Mouse (Mus musculus) forebrain, embryonic 10.5 days (tissue): ENCODE results near the gene Cnot10. TPM values are rescaled to one million over a fixed set of nuclear protein-coding genes. Genes with fewer than 3 reads are reported as not detected.
"Not testable (repeated sequence)": the region's sequence is repeated elsewhere in the genome, so short reads cannot be mapped to it uniquely, and the experiment has no call there.

Experiments used
- DNase-seq: peaks from one replicate; pipeline ENCODE4 v3.0.0-alpha.2; 2017; ENCODE audit warnings: low spot score; ENCODE audit errors: extremely low spot score
- H3K27ac ChIP-seq: fragments of 300-500 bp; sonication (generic); 2 replicates; pipeline ENCODE4 v1.5.1; 2016; ENCODE audit warnings: mild to moderate bottlenecking
- H3K27me3 ChIP-seq: fragments of 300-500 bp; sonication (generic); 2 replicates; pipeline ENCODE4 v1.6.1; 2016; ENCODE audit warnings: mild to moderate bottlenecking; ENCODE audit not compliant: poor library complexity, severe bottlenecking
- H3K36me3 ChIP-seq: fragments of 300-500 bp; sonication (generic); replicated peaks from 2 replicates; pipeline ENCODE4 v1.6.1; 2016; ENCODE audit warnings: mild to moderate bottlenecking, moderate library complexity
- H3K4me1 ChIP-seq: fragments of 300-500 bp; sonication (generic); 2 replicates; pipeline ENCODE4 v1.6.1; 2016
- H3K4me3 ChIP-seq: fragments of 300-500 bp; sonication (generic); 2 replicates; pipeline ENCODE4 v1.5.1; 2016; ENCODE audit warnings: mild to moderate bottlenecking, moderate library complexity
- H3K9me3 ChIP-seq: fragments of 300-500 bp; sonication (generic); 2 replicates; pipeline ENCODE4 v1.6.1; 2016; ENCODE audit warnings: mild to moderate bottlenecking, moderate library complexity
- whole genome bisulfite sequencing: fragments of 180-500 bp; shearing (Covaris S2); methylation state at CpG from one replicate; pipeline ENCODE4 v1.1.7; 2016; 5-methylcytosine and 5-hydroxymethylcytosine counted together
- polyA plus RNA-seq: library from polyadenylated mRNA; unstranded; fragments of >200 nt; fragmentation: Nextera tagmentation; extraction: Ambion mirVana; gene quantifications from 2 replicates; pipeline ENCODE4 v1.2.1, GENCODE M21; 2016

The Cnot10 gene
- polyA plus RNA-seq, 1 experiment from 2014 or later = 73.7 TPM

- H3K4me1 ChIP-seq = peaks cover 13% of the 10 kb centered on the region
- no peak overlapping the region for H3K4me3 ChIP-seq
- H3K27ac ChIP-seq = no peak overlapping the region
- no peaks in the 10 kb centered on the region for H3K36me3 ChIP-seq
- WGBS = 76% methylated on average over 5 of the region's 5 CpGs
- 0 out of 2 replicates have a peak, but pooled peaks cover 5% of the 10 kb centered on the region for H3K27me3 ChIP-seq
- no peaks in the 10 kb centered on the region for H3K9me3 ChIP-seq
- DNase-seq = no peak
These were observed 29.0 kb upstream of the Cnot10 start for GRCm38 (mm10) chr9:114669011-114669410.

- H3K27ac ChIP-seq = no peak overlapping the region
- 86% methylated on average over 4 of the region's 4 CpGs for WGBS
- no peak for DNase-seq
These were observed 28.1 kb upstream of the Cnot10 start for GRCm38 (mm10) chr9:114668047-114668446.

GRCm38 (mm10) chr9:114666858-114667257 is 26.9 kb upstream of the Cnot10 start:
- no peaks in the 10 kb centered on the region for H3K36me3 ChIP-seq
- H3K27me3 ChIP-seq = no peaks in the 10 kb centered on the region
- DNase-seq = no peak
- H3K27ac ChIP-seq = no peak overlapping the region
- WGBS = 85% methylated on average over 10 of the region's 10 CpGs
- no peaks in the 10 kb centered on the region for H3K4me1 ChIP-seq
- no peak overlapping the region for H3K4me3 ChIP-seq
- no peaks in the 10 kb centered on the region for H3K9me3 ChIP-seq

More at GRCm38 (mm10) chr9:114668047-114668446, 28.1 kb upstream of the Cnot10 start:
- Histone ChIP-seq H3K9me3 (no peaks in the 10 kb centered on the region), H3K27me3 (no peaks in the 10 kb centered on the region), H3K4me3 (no peak overlapping the region), H3K4me1 (peaks cover 6% of the 10 kb centered on the region), H3K36me3 (no peaks in the 10 kb centered on the region)

GRCm38 (mm10) chr9:114663782-114664181 is 23.8 kb upstream of the Cnot10 start:
- H3K36me3 ChIP-seq = no peaks in the 10 kb centered on the region
- no peaks in the 10 kb centered on the region for H3K27me3 ChIP-seq
- H3K4me3 ChIP-seq = no peak overlapping the region
- H3K4me1 ChIP-seq = no peaks in the 10 kb centered on the region
- H3K9me3 ChIP-seq = peaks cover 4% of the 10 kb centered on the region; the same call in 1 of the 2 replicates
- H3K27ac ChIP-seq = no peak overlapping the region
- 90% methylated on average over 11 of the region's 11 CpGs for WGBS
- DNase-seq = no peak

GRCm38 (mm10) chr9:114661991-114662390 is 22.0 kb upstream of the Cnot10 start:
- peaks cover 4% of the 10 kb centered on the region; the same call in 1 of the 2 replicates for H3K9me3 ChIP-seq
- no peaks in the 10 kb centered on the region for H3K36me3 ChIP-seq
- H3K4me3 ChIP-seq = no peak overlapping the region
- H3K27me3 ChIP-seq = no peaks in the 10 kb centered on the region
- 71% methylated on average over 7 of the region's 7 CpGs for WGBS
- DNase-seq = no peak
- H3K4me1 ChIP-seq = no peaks in the 10 kb centered on the region
- no peak overlapping the region for H3K27ac ChIP-seq

GRCm38 (mm10) chr9:114660983-114661382 is 21.0 kb upstream of the Cnot10 start:
- H3K27me3 ChIP-seq = no peaks in the 10 kb centered on the region
- 85% methylated on average over 6 of the region's 6 CpGs for WGBS
- H3K4me1 ChIP-seq = no peaks in the 10 kb centered on the region
- peaks cover 4% of the 10 kb centered on the region; the same call in 1 of the 2 replicates for H3K9me3 ChIP-seq
- no peak overlapping the region for H3K4me3 ChIP-seq
- no peaks in the 10 kb centered on the region for H3K36me3 ChIP-seq
- H3K27ac ChIP-seq = no peak overlapping the region
- no peak for DNase-seq

- no peak for DNase-seq
- 86% methylated on average over 6 of the region's 6 CpGs for WGBS
- peaks cover 4% of the 10 kb centered on the region; the same call in 1 of the 2 replicates for H3K9me3 ChIP-seq
- no peak overlapping the region for H3K27ac ChIP-seq
- no peak overlapping the region for H3K4me3 ChIP-seq
- no peaks in the 10 kb centered on the region for H3K4me1 ChIP-seq
- no peaks in the 10 kb centered on the region for H3K27me3 ChIP-seq
- no peaks in the 10 kb centered on the region for H3K36me3 ChIP-seq
These were observed 20.5 kb upstream of the Cnot10 start for GRCm38 (mm10) chr9:114660506-114660905.

GRCm38 (mm10) chr9:114656701-114657100 is 16.7 kb upstream of the Cnot10 start:
- H3K36me3 ChIP-seq = no peaks in the 10 kb centered on the region
- peaks cover 8% of the 10 kb centered on the region; the same call in 1 of the 2 replicates for H3K9me3 ChIP-seq
- H3K27ac ChIP-seq = no peak overlapping the region
- 93% methylated on average over 3 of the region's 3 CpGs for WGBS
- no peak for DNase-seq
- H3K27me3 ChIP-seq = no peaks in the 10 kb centered on the region
- H3K4me1 ChIP-seq = no peaks in the 10 kb centered on the region
- no peak overlapping the region for H3K4me3 ChIP-seq

- Histone ChIP-seq H3K4me1 (no peaks in the 10 kb centered on the region), H3K9me3 (peaks cover 8% of the 10 kb centered on the region; the same call in 1 of the 2 replicates), H3K27me3 (no peaks in the 10 kb centered on the region), H3K4me3 (no peak overlapping the region), H3K36me3 (no peaks in the 10 kb centered on the region), H3K27ac (no peak overlapping the region)
- 90% methylated on average over 4 of the region's 4 CpGs for WGBS
- DNase-seq = no peak
These were observed 15.4 kb upstream of the Cnot10 start for GRCm38 (mm10) chr9:114655356-114655755.

- 62% methylated on average over 21 of the region's 21 CpGs for WGBS
- 0 out of 2 replicates have a peak, but pooled peaks cover 3% of the 10 kb centered on the region for H3K9me3 ChIP-seq
- no peaks in the 10 kb centered on the region for H3K4me1 ChIP-seq
- no peak overlapping the region for H3K27ac ChIP-seq
- no peak for DNase-seq
- no peaks in the 10 kb centered on the region for H3K36me3 ChIP-seq
- H3K4me3 ChIP-seq = no peak overlapping the region
- no peaks in the 10 kb centered on the region for H3K27me3 ChIP-seq
These were observed 11.1 kb upstream of the Cnot10 start for GRCm38 (mm10) chr9:114650938-114651634.

- no peak for DNase-seq
- 88% methylated on average over 5 of the region's 5 CpGs for WGBS
These were observed 9.4 kb upstream of the Cnot10 start for GRCm38 (mm10) chr9:114649371-114649770.

GRCm38 (mm10) chr9:114648472-114648871 is 8.5 kb upstream of the Cnot10 start:
- not testable (repeated sequence) for H3K4me3 ChIP-seq, H3K27me3 ChIP-seq, H3K36me3 ChIP-seq, H3K4me1 ChIP-seq, DNase-seq, H3K9me3 ChIP-seq, H3K27ac ChIP-seq
- WGBS = 53% methylated on average over 9 of the region's 9 CpGs

More at GRCm38 (mm10) chr9:114649371-114649770, 9.4 kb upstream of the Cnot10 start:
- Histone ChIP-seq H3K36me3 (no peaks in the 10 kb centered on the region), H3K27ac (no peak overlapping the region), H3K4me3 (no peak overlapping the region), H3K27me3 (no peaks in the 10 kb centered on the region; the same call in 1 of the 2 replicates), H3K9me3 (no peaks in the 10 kb centered on the region), H3K4me1 (no peaks in the 10 kb centered on the region)
